Mouse (Mus musculus) embryo, embryonic 9.5 days (tissue): ENCODE measurements around the gene Srp14.

Source experiments
- DNase-seq: peaks from one replicate; pipeline ENCODE4 v3.0.0-alpha.2; 2017; ENCODE audit errors: extremely low spot score

The Srp14 gene

DNA sequence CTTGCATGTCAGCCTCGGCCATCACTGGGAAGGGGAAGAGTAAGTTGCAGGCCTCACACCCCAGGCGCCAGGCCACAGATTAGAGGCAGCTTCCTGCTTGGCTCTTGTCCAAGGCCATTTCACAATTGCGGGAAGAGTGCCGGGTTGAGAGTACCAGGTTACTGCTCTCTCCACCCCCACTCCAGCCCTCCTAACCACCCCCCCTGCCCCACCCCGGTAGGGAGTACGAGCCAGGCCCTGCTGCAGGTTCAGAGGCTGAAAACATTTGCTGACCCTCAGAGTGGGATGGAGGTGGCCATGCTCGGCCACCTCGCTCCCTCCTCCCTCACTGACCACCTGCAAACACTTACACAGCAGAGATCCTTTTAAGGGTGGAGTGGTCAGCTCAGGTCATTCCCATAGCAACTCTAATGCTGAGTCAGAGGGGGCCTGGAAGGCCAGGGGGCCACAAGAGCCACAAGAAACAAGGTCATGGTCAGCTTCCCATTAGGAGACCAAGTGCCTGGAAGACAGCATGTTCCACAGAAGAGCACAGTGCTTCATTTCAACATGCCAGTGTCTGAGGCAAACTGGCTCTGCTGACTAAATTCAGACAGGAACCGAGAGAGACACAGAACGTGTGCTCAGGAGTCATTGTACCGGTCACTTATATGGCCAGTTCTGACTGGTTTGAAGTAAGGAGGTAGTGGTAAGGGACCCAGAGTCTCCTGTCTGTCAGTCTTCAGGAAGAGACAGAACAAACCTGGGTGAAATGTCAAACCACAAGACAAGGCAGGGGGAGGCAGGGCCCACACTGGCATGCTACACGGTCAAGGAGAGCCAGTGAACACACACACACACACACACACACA is 11.0 kb upstream of the Srp14 start:
- peak; percentile 30 for DNase-seq

DNA sequence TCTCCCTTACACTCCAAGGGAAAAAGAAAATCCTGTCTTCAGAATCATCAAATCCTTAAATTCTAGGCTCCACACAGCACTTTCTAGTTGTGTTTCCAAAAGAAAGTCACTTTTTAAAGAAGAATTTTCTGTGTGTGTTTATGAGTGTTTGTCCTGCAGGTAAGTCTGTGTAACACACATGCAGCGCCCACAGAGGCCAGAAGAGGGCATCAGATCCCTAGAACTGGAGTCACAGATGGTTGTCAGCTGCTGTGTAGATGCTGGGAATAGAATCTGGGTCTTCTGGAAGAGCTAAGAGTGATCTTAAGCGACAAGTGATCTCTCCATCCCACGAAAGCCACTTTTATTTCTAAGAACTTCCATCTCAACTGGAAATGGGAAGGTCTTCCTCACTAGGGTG is 8.3 kb upstream of the Srp14 start:
- DNase-seq: no peak

DNA sequence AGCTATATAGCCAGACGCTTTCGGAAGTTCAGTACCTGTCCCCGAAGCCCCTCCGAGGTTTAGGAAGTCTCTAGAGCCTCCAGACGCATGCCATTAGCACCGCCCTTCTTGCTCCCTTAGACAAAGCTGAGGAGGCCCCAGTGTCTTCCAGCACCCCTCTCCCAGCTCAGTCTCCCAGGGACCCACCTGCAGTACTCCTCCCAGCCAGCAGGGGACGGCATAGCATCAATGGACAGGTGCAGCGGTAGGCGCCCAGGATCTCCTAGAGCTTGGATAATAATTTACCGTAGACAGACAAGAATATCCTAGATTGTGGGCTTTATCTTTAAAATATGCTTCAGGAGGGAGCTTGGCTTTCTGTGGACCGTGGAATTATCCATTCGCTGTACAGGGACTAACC is 7.4 kb upstream of the Srp14 start:
- DNase-seq: peak; percentile 87

GRCm38 (mm10) chr2:118485415-118485814 is 5.9 kb upstream of the Srp14 start:
- no peak for DNase-seq

DNA sequence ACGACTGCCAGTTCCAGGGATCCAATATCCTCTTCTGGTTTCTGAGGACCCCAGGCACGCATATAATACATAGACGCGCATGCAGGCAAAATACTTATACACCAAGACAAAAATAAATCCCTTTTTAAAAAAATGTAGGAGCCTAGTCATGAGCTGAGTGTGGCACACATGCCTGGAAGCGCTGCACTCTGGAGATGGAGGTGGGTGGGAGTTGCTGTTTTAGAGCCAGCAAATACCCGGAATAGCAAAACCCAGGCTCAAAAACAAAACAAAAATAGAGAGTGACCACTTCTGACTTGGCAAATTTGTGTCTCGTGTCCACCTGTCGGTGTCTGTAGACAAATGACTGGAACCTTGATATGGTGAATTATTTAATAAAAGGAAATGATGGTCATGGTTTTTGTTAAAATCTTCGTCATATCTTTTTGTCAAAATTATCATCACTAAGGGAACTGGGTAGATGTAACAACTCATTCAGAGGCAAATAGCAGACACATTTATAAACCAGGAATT is 4.9 kb upstream of the Srp14 start:
- no peak for DNase-seq

- DNase-seq: no peak
Measured at GRCm38 (mm10) chr2:118483032-118483431, 3.5 kb upstream of the Srp14 start.

DNA sequence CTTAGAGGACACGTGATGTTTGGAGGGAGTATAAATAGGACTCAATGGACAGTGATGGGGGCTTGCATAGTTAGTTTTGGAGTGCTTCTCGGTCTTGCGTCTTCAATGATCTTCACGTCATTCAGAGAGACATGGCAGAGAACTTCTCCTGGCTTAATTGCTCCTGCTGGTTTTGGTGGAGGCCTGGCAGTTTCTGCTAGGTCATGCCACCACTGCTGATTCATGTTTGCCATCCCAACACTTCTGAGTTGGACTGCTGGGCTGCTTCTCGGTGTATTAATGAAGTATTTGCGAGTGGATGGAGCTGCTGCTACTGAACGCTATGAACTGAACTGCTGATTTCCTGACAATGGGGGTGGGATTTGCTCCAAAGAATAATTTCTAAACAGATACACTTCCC is 1.4 kb upstream of the Srp14 start:
- DNase-seq: no peak

DNA sequence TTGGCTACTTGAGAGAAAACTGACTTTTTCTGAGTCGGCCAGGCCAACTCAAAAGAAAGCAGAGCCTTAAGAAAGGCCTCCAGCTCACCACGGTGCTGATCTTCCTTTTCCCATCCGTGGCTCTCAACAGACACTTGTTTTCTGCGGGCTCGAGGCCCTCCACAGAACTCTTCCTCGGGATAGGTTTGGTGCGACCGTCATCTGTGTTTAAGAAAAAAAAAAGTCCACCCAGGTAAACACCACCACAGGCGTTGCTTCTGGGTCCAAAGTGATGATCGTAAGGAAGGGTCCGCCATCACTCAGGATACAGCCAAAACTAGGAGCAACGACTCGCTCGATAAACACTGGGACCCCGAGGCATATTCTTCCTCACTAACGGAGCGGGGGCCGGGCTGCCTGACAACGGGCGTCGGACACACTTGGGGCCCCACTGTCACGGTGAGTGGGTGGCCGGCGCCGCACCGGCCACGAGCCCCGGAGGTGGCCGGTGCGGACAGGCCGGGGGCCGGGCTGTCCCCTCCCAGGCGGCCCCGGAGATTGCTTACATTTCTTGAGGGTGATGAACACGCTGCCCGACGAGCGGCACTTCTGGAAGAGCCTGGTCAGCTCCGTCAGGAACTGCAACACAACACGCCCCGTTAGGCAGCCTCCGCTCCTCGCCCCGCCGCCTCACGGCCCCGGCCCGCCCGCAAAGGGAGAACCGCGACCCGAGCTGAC is 520 bp downstream of the Srp14 start:
- no peak for DNase-seq

DNA sequence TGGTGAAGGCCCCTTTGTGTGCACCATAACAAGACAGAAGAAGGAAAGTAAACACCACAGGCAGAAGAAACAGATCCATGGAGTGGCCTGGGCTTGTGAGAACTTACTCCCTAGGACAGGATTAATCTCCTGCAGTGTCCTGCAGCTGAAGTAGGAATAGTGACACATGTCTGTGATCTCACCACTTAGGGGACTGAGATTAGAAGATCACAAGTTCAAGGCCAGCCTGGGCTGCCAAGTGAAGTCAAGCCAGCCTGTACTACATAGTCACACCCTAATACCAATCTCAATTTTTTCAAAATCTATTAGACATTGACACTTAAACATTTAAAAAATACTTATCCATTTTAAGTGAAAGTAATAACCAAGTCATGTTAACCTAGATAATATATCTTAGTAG is 11.2 kb downstream of the Srp14 start:
- DNase-seq: no peak

DNA sequence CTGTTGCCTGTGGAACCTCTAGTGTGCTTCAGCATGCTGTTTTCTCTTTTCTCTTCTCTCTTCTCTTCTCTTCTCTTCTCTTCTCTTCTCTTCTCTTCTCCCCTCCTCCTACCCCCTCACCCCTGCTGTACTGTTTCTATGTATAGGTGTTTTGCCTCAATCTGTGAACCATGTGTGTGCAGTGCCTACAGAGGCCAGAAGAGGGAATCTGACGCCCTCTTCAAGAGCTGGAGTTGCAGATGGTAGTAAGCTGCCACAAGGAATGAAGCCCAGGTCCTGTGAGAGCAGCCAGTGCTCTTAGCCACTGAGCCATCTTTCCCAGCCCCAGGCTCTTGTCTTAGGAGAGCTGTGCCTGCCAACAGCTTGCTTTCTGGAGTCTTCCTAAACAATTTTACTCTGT is 12.9 kb downstream of the Srp14 start:
- no peak for DNase-seq

- no peak for DNase-seq
Measured at GRCm38 (mm10) chr2:118465894-118466293, 13.6 kb downstream of the Srp14 start.

DNA sequence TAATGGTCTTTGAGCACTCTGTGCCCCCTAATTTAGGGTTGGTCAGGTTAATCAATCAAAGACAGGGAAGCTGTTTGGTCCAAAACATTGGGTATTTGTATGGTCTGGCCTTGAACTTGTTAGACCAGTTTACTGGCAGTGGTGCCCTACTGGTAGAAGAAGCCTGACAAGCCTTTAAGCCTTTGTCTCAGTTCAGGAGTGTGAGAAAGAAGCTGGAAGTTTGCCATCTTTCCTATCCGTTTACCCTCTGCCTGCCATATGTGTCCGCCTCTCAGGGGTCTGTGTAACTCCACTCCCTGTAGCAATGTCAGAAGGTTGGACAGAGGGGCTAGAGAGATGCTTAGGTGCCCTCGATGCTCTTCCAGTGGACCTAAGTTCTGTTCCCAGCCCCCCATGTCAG is 15.1 kb downstream of the Srp14 start:
- no peak for DNase-seq

- DNase-seq: no peak
Measured at GRCm38 (mm10) chr2:118463480-118463879, 16.0 kb downstream of the Srp14 start.

DNA sequence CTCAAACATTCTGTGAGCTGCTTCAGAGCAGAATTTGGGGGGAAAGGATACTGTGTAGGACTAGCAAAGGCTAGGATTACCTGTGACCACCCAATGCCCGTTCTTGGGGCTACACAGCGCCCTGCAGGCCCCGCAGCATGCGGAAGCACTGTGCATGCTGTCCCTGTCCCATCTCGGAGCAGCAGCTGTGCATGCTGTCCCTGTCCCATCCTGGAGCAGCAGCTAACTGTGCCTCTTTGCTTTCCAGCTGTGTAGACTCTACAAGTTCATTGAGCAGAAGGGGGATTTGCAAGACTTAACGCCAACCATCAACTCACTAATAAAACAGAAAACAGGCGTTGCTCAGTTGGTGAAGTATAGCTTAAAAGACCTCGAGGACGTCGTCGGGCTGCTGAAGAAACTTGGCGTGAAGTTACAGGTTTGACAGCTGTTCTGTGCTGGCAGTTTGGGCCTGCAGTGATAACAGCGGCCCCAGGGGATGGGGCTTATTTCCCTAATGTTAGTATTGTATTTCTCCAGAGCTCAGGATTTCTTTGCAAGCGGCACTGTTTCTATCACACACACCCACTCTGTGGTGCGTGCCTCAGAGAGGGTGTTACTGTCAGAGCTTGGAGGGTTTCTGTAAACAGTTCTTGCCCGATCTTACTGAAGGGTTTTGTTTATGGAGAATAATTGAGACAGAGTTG is 17.9 kb downstream of the Srp14 start:
- DNase-seq: no peak

DNA sequence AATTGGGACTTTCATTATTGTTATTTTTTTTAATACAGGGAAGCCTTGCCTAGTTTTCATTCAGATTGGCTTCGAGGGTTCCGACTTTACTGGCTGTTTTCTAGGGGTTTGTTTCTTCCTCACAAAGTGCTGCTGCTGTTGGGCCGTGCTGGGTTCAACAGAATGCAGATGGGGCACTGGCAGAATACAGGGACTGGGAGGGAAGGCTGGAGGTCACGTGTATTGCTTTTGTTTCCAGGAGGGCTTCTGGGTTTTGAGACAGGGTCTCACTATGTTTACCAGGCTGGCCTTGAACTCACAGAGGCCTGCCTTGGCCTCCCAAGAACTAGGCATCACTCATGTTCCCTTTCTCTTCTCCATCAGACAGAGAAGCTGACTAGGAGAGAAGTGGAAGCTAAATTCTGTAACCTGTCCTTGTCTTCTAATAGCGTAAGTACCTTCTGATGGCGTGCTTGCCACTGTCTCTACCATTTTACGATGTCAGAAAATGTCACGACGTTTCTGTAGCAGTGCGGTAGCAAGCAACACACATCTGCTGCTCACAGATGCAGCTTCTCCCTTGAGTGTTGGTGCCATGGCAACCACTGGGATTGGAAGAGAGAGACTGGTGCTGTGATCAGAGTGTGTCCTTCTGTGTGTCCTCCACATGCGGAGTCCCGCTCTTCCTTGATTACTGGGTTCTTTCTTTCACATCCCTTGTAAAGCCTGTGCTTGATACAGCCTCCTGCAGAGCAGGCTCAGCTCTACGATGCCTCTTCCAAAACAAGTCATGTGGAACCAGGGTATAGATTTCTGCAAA is 21.8 kb downstream of the Srp14 start:
- DNase-seq: no peak

DNA sequence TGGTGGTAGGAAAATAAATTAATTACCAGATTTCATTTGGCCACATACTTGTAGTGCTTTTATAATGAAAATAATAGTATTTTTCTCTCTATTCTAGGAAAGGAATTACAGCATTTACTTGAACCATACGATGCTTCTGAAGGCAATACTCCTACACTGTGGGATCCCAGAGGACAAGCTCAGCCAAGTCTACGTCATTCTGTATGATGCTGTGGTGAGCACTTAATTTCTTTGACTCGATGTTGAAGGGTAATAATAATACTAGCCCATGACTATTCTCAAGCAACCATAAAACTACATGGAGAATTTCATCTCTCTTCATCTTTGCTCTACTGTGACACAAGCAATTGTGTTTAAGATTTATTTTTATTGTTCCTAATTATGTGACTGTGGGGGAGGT is 22.5 kb downstream of the Srp14 start:
- no peak for DNase-seq

GRCm38 (mm10) chr2:118451056-118451455 is 28.5 kb downstream of the Srp14 start:
- DNase-seq: no peak

- no peak for DNase-seq
Measured at GRCm38 (mm10) chr2:118448181-118448580, 31.3 kb downstream of the Srp14 start.

DNA sequence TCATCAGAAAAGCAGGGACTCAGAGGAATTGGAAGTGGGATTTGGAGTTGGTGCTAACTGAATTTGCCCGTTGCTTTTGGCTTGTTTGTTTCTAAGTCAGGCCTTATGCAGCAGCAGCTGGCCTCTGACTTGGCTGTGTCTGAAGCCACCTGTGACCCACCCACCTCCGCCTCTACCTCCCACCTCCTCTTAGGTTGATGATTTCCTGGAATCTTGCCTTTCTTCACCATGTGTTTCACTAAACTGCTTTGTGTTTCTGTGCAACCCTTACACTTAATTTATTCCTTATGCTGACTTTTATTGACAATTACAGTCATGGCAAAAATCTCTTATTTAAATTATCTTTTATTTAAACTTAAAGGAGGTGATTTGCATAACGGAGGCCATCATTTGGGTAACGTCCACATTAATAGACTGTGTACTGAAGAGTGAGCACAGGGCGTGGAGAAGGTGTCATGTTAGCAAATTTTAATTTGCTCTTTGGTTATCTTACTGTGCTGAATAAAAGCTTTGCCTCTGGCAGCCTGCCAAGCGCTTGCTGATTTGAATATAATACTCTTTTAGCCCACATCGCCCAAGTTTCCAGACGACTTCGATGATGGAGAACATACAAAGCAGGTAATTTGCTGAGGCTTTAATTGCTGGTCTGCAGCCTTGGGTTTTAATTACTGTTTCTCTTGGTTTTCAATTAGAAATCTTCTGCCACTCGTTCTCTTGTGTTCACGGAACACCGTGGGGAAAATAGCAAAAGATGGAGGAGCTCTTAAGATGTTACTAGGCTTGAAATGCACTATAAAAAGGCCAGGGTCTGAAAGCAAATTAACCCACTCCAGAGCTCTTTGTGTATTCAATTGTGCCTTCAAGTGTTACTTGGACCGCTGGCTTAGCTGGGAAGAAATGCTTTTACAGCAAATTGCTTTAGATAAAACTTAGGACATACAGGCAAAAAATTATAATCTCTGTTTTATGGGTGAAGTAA is 33.5 kb downstream of the Srp14 start:
- DNase-seq: no peak

- no peak for DNase-seq
Measured at GRCm38 (mm10) chr2:118442723-118443122, 36.8 kb downstream of the Srp14 start.
